Mouse (Mus musculus) ES-Bruce4 (cell line): ENCODE measurements at regions not wholly inside any gene's neighbourhood (a gene's known extent, or its start where the extent isn't known, plus 50 kb on each side); places are given as distances from the start of the nearest gene placed in this dataset.

Source experiments
- CTCF ChIP-seq: IDR thresholded peaks from one replicate; pipeline ENCODE4 v1.8.1; 2011; ENCODE audit warnings: low read depth, low read length
- POLR2A ChIP-seq: IDR thresholded peaks from one replicate; pipeline ENCODE4 v1.8.1; 2011; ENCODE audit warnings: low read length; ENCODE audit not compliant: insufficient read depth

DNA sequence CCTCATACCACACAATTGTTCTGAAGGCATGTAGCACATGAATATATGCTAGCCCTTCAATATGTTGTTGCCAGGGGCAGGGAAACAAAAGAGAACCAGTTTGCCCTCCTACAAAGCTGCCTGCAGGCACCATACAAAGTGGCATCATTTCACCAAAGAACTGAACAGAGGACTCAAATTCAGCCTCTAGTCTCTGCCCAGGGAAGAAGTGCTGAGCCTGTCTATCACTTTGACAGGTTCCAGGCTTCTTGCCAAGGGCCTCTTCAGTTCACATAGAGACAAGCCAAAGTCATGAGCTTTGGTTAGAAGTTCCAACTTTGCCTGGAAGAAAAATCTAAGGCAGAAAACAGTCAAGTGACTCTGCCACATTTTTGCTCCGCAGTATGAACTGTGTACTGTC, 223.4 kb upstream of the Ercc4 start:
- TF ChIP-seq CTCF (no peak), POLR2A (no peak)
